Comparison of ENCODE assay signal across 18 mouse cellular contexts in genomic region chr1:136255174-136255573, GRCm38 (mm10). TPM values are rescaled to one million over a fixed set of nuclear protein-coding genes. Genes with fewer than 3 reads are reported as not detected.
DNase-seq lines count a peak whose midpoint lies in the region; ATAC-seq lines count a peak whose summit lies in the region.
"Had no signal": no experiment of that assay in that cellular context is flagged by ENCODE, and none has a peak within 500 bp of the region (broad histone marks: within the 10 kb centered on the region; RNA-seq: fewer than 3 reads in every experiment).

No protein-coding gene starts in this region.

- H3K4me3 ChIP-seq in liver, embryonic 13.5 days (replicated peaks) = no peak overlapping the region
- no peak overlapping the region for H3K4me3 ChIP-seq in stomach, embryonic 16.5 days (replicated peaks; ENCODE audit: low read length)
- H3K4me3 ChIP-seq: lung, embryonic 15.5 days; midbrain, embryonic 12.5 days; neural tube, embryonic 12.5 days had no signal

- peaks cover 55% of the 10 kb centered on the region for H3K27me3 ChIP-seq in liver, embryonic 13.5 days
- H3K27me3 ChIP-seq in stomach, embryonic 16.5 days (ENCODE audit: control insufficient read depth, insufficient read depth, low read length) = peaks cover 34% of the 10 kb centered on the region

- no peaks in the 10 kb centered on the region for H3K9me3 ChIP-seq in liver, embryonic 13.5 days (replicated peaks)
- H3K9me3 ChIP-seq in stomach, embryonic 16.5 days (replicated peaks; ENCODE audit: control insufficient read depth, low read length) = no peaks in the 10 kb centered on the region
- H3K9me3 ChIP-seq: lung, embryonic 15.5 days; midbrain, embryonic 12.5 days; neural tube, embryonic 12.5 days had no signal

- ATAC-seq in liver, embryonic 13.5 days (ENCODE audit: low read depth) = 0 out of 2 replicates have a peak, but pooled peaks have one; percentile 48
- ATAC-seq in CD4-positive, CD25-positive, alpha-beta regulatory T cell, adult 4 months = peak; percentile 78
- 0 out of 2 replicates have a peak, but pooled peaks have one; percentile 27 for ATAC-seq in stomach, embryonic 16.5 days (ENCODE audit: insufficient read depth, low FRiP score)
- ATAC-seq: intestine, embryonic 16.5 days had no signal

- H3K4me2 ChIP-seq in liver, embryonic 13.5 days = no peak overlapping the region
- H3K4me2 ChIP-seq in stomach, embryonic 16.5 days (ENCODE audit: low read depth, low read length) = no peak overlapping the region
- H3K4me2 ChIP-seq: lung, embryonic 15.5 days; midbrain, embryonic 12.5 days; neural tube, embryonic 12.5 days had no signal

- WGBS in liver, embryonic 13.5 days (ENCODE audit: insufficient replicate concordance) = 19% methylated on average over 6 of the region's 6 CpGs
- WGBS in stomach, embryonic 16.5 days = 34% methylated on average over 6 of the region's 6 CpGs

- DNase-seq in liver, embryonic 13.5 days = no peak
- DNase-seq in liver = no peak
- DNase-seq in fibroblast of lung, adult 2 months (ENCODE audit: low read depth) = peak; percentile 69
- no peak for DNase-seq in lung, postnatal 14 days
- no peak for DNase-seq in ovary, postnatal 10 days (ENCODE audit: low spot score)
- DNase-seq: cerebellum, adult 11 months; heart, postnatal 10 days; kidney, postnatal 10 days; layer of hippocampus, adult 9-11 months had no signal

- H3K36me3 ChIP-seq in liver, embryonic 13.5 days = no peaks in the 10 kb centered on the region
- no peaks in the 10 kb centered on the region for H3K36me3 ChIP-seq in stomach, embryonic 16.5 days (ENCODE audit: control insufficient read depth, insufficient read depth, low read length)
- H3K36me3 ChIP-seq: lung, embryonic 15.5 days; midbrain, embryonic 12.5 days; neural tube, embryonic 12.5 days had no signal

- H3K9ac ChIP-seq in liver, embryonic 13.5 days = no peak overlapping the region
- H3K9ac ChIP-seq in stomach, embryonic 16.5 days (ENCODE audit: low read length) = no peak overlapping the region
- H3K9ac ChIP-seq: lung, embryonic 15.5 days; midbrain, embryonic 12.5 days; neural tube, embryonic 12.5 days had no signal

- H3K4me1 ChIP-seq in liver, embryonic 13.5 days (replicated peaks) = peaks cover 12% of the 10 kb centered on the region
- H3K4me1 ChIP-seq in stomach, embryonic 16.5 days (ENCODE audit: control insufficient read depth, insufficient read depth, low read length) = peaks cover 5% of the 10 kb centered on the region

- no peak overlapping the region for H3K27ac ChIP-seq in liver, embryonic 13.5 days
- H3K27ac ChIP-seq in stomach, embryonic 16.5 days (ENCODE audit: low read length) = no peak overlapping the region
- H3K27ac ChIP-seq: lung, embryonic 15.5 days; midbrain, embryonic 12.5 days; neural tube, embryonic 12.5 days had no signal

RNA-seq across cellular contexts. Expression of gene Gpr25, which starts 5.5 kb away (rescaled TPM):
- polyA plus RNA-seq in liver, embryonic 13.5 days (2015; fragmentation: Nextera tagmentation; extraction: Ambion mirVana) = not detected in 2 replicates
- not detected for polyA plus RNA-seq in CD4-positive, CD25-positive, alpha-beta regulatory T cell, adult 4 months (2017; shearing (Covaris generic))
- not detected in 2 replicates for polyA plus RNA-seq in stomach, embryonic 16.5 days (2015; fragmentation: Nextera tagmentation; extraction: Ambion mirVana)
- polyA plus RNA-seq: gonadal fat pad, adult 2 months; intestine, embryonic 16.5 days; lung, embryonic 15.5 days; midbrain, embryonic 12.5 days; neural tube, embryonic 12.5 days; stomach, embryonic 14.5 days had no signal

RNA-seq across cellular contexts. Expression of gene Inava, which starts 21.1 kb away (rescaled TPM):
- 0.22 and 0.39 TPM in 2 replicates for polyA plus RNA-seq in liver, embryonic 13.5 days (2015; fragmentation: Nextera tagmentation; extraction: Ambion mirVana)
- under 1 TPM in 1 of 2 experiments, not detected in 1; 0.28 TPM for polyA plus RNA-seq in CD4-positive, CD25-positive, alpha-beta regulatory T cell, adult 4 months (2017; shearing (Covaris generic))
- 39.8 and 44.1 TPM in 2 replicates for polyA plus RNA-seq in stomach, embryonic 16.5 days (2015; fragmentation: Nextera tagmentation; extraction: Ambion mirVana)

RNA-seq across cellular contexts. Expression of gene Mroh3, which starts 42.5 kb away (rescaled TPM):
- not detected in 2 replicates for polyA plus RNA-seq in liver, embryonic 13.5 days (2015; fragmentation: Nextera tagmentation; extraction: Ambion mirVana)
- polyA plus RNA-seq in CD4-positive, CD25-positive, alpha-beta regulatory T cell, adult 4 months (2017; shearing (Covaris generic)) = not detected
- 0.95 and 1.3 TPM in 2 replicates for polyA plus RNA-seq in stomach, embryonic 16.5 days (2015; fragmentation: Nextera tagmentation; extraction: Ambion mirVana)
- polyA plus RNA-seq: liver, adult 2 months; neural tube, embryonic 12.5 days had no signal

Comparison
In these comparisons a context has a peak if more than half of its experiments do, and no peak if none do; other contexts are left out.
1. ATAC-seq: peak in every context shown above with its lines; median percentile 78 in CD4-positive, CD25-positive, alpha-beta regulatory T cell, adult 4 months; 48 in liver, embryonic 13.5 days; 27 in stomach, embryonic 16.5 days.
2. RNA of gene Inava, which starts 21.1 kb away (polyA plus RNA-seq): 39.8 to 44.1 TPM in stomach, embryonic 16.5 days; 0.28 TPM in CD4-positive, CD25-positive, alpha-beta regulatory T cell, adult 4 months and 0.22 to 0.39 TPM in liver, embryonic 13.5 days; every median in the first group is over 10 times any median in the second.